Mouse (Mus musculus): ENCODE results near the gene Rab6b. TPM values are rescaled to one million over a fixed set of nuclear protein-coding genes. Genes with fewer than 3 reads are reported as not detected.

Rab6b gene
- polyA plus RNA-seq, 1 experiment from 2014 or later: 5.5 TPM

DNA sequence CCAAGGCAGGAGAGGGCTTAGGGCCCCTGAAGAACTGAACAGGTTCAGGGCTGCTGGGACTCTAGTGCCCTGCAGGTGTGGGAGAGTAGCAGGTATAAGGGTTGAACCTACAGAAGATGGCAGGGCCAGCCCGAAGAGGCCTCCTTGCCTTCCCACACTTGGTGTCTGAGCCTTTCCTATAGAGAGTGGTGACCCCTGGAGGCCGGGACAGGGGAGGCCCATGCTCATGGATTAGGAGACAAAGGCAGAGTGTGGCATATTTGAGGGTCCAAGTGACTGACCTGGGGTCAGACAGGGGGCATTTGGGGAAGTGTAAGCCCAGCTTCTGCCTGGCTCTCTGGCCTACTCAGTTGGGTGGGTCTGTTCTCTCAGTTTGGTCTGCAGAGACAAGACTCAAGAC lies 8.6 kb downstream of the Rab6b start:
- H3K4me2 ChIP-seq (ENCODE audit: low read depth, low read length): no peak overlapping the region
- H3K4me1 ChIP-seq (ENCODE audit: control insufficient read depth, insufficient read depth, low read length): no peaks in the 10 kb centered on the region
- H3K27ac ChIP-seq (ENCODE audit: low read length): no peak overlapping the region
- no peaks in the 10 kb centered on the region for H3K36me3 ChIP-seq (ENCODE audit: control insufficient read depth, insufficient read depth, low read length)
- no peak overlapping the region for H3K9ac ChIP-seq (ENCODE audit: low read length)
- H3K27me3 ChIP-seq (ENCODE audit: control insufficient read depth, insufficient read depth, low read length): no peaks in the 10 kb centered on the region
- H3K4me3 ChIP-seq (replicated peaks; ENCODE audit: low read length): no peak overlapping the region
- ATAC-seq (ENCODE audit: insufficient read depth, low FRiP score): no peak
- no peaks in the 10 kb centered on the region for H3K9me3 ChIP-seq (replicated peaks; ENCODE audit: control insufficient read depth, low read length)
- 43% methylated on average over 2 of the region's 2 CpGs for WGBS

DNA sequence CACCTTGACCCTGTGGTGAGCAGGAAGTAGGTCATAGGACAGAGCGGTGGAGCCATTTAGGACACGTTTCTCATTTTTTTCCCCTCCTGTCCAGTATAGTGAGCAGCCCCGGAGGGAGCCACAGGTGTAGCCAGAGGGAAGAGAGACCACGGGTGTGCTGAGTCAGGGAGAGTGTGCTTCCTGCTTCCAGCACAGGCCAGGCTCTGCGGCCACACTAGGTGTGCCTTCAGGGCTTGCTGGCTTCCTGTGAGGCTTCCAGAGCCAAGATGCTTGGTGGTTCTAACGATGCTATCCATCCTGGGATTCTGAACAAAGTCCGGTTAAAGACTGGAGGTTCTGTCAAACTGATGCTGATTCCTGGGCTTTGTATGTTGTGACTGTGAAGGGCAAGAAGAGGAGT lies 10.0 kb downstream of the Rab6b start:
- Histone ChIP-seq H3K4me3 (replicated peaks; ENCODE audit: low read length) (no peak overlapping the region), H3K9ac (ENCODE audit: low read length) (no peak overlapping the region), H3K36me3 (ENCODE audit: control insufficient read depth, insufficient read depth, low read length) (no peaks in the 10 kb centered on the region), H3K4me2 (ENCODE audit: low read depth, low read length) (no peak overlapping the region), H3K9me3 (replicated peaks; ENCODE audit: control insufficient read depth, low read length) (no peaks in the 10 kb centered on the region), H3K27me3 (ENCODE audit: control insufficient read depth, insufficient read depth, low read length) (no peaks in the 10 kb centered on the region), H3K4me1 (ENCODE audit: control insufficient read depth, insufficient read depth, low read length) (no peaks in the 10 kb centered on the region), H3K27ac (ENCODE audit: low read length) (no peak overlapping the region)
- WGBS: 77% methylated on average over 7 of the region's 7 CpGs
- ATAC-seq (ENCODE audit: insufficient read depth, low FRiP score): no peak

- 91% methylated on average over 4 of the region's 4 CpGs for WGBS
- H3K9ac ChIP-seq (ENCODE audit: low read length): no peak overlapping the region
- H3K27me3 ChIP-seq (ENCODE audit: control insufficient read depth, insufficient read depth, low read length): no peaks in the 10 kb centered on the region
- no peak overlapping the region for H3K4me2 ChIP-seq (ENCODE audit: low read depth, low read length)
- H3K9me3 ChIP-seq (replicated peaks; ENCODE audit: control insufficient read depth, low read length): no peaks in the 10 kb centered on the region
- no peaks in the 10 kb centered on the region for H3K4me1 ChIP-seq (ENCODE audit: control insufficient read depth, insufficient read depth, low read length)
- no peaks in the 10 kb centered on the region for H3K36me3 ChIP-seq (ENCODE audit: control insufficient read depth, insufficient read depth, low read length)
- no peak overlapping the region for H3K27ac ChIP-seq (ENCODE audit: low read length)
- no peak overlapping the region for H3K4me3 ChIP-seq (replicated peaks; ENCODE audit: low read length)
- no peak for ATAC-seq (ENCODE audit: insufficient read depth, low FRiP score)
Observed at GRCm38 (mm10) chr9:103124746-103125145, 13.2 kb downstream of the Rab6b start.

- ATAC-seq (ENCODE audit: insufficient read depth, low FRiP score): no peak
Observed at GRCm38 (mm10) chr9:103133493-103134124, 22.0 kb downstream of the Rab6b start.

DNA sequence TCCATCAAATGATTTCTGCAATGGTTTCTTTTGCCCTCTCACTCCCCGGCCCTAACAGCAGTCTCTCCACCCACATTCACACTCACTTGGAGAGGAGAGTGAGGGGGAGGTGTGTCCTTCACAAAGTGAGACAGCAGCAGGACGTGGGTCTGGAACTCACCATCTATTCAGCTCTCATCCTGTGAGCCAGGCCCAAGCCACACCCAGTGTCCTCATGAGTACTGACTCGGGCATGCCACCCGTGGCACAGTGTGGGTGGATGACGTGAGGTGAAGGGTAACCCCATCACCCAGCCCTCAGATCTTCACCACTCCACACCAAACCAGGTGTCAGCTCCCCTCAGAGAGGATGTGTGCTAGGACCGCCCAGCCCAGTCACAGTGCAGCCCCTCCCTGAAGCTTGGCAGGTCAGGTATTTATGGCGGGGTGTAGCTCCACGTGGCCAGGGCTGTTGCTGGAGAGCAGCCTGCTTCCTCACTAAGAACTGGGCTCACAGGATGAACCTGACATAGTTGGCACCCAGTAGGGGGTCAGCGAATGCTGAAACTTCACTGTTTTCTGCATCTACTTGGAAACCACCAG lies 23.0 kb downstream of the Rab6b start:
- Histone ChIP-seq H3K27me3 (ENCODE audit: control insufficient read depth, insufficient read depth, low read length) (no peaks in the 10 kb centered on the region), H3K4me1 (ENCODE audit: control insufficient read depth, insufficient read depth, low read length) (no peaks in the 10 kb centered on the region), H3K27ac (ENCODE audit: low read length) (no peak overlapping the region), H3K36me3 (ENCODE audit: control insufficient read depth, insufficient read depth, low read length) (no peaks in the 10 kb centered on the region), H3K9ac (ENCODE audit: low read length) (no peak overlapping the region), H3K4me3 (replicated peaks; ENCODE audit: low read length) (no peak overlapping the region), H3K4me2 (ENCODE audit: low read depth, low read length) (no peak overlapping the region), H3K9me3 (replicated peaks; ENCODE audit: control insufficient read depth, low read length) (no peaks in the 10 kb centered on the region)
- WGBS: 46% methylated on average over 9 of the region's 9 CpGs
- ATAC-seq (ENCODE audit: insufficient read depth, low FRiP score): peak; percentile 34

More at GRCm38 (mm10) chr9:103133493-103134124, 22.0 kb downstream of the Rab6b start:
- Histone ChIP-seq H3K36me3 (ENCODE audit: control insufficient read depth, insufficient read depth, low read length) (no peaks in the 10 kb centered on the region), H3K4me3 (replicated peaks; ENCODE audit: low read length) (no peak overlapping the region), H3K9ac (ENCODE audit: low read length) (no peak overlapping the region), H3K27me3 (ENCODE audit: control insufficient read depth, insufficient read depth, low read length) (no peaks in the 10 kb centered on the region), H3K4me2 (ENCODE audit: low read depth, low read length) (no peak overlapping the region), H3K4me1 (ENCODE audit: control insufficient read depth, insufficient read depth, low read length) (no peaks in the 10 kb centered on the region), H3K27ac (ENCODE audit: low read length) (no peak overlapping the region), H3K9me3 (replicated peaks; ENCODE audit: control insufficient read depth, low read length) (no peaks in the 10 kb centered on the region)
- 55% methylated on average over 6 of the region's 6 CpGs for WGBS

DNA sequence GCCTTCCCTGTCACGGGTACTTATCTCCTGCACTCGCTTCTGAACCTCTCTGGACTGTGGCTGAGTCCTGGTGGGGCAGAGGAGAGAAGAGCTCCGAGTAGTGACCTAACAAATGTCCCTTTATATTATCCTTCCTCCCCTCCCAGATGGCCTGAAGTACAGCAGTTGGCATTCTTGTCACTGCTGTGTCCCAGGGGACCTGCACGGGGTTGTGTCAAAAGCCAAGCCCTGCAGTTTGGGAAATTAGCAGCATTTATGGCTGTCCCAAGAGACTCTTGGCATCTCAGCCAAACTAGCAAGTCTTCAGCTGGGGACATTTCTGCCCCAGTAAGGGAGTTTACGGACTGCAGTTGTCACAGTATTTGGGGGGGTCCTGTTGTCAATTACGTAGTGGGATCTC lies 27.9 kb downstream of the Rab6b start:
- Histone ChIP-seq H3K27me3 (ENCODE audit: control insufficient read depth, insufficient read depth, low read length) (no peaks in the 10 kb centered on the region), H3K27ac (ENCODE audit: low read length) (no peak overlapping the region), H3K9me3 (replicated peaks; ENCODE audit: control insufficient read depth, low read length) (no peaks in the 10 kb centered on the region), H3K9ac (ENCODE audit: low read length) (no peak overlapping the region), H3K4me1 (ENCODE audit: control insufficient read depth, insufficient read depth, low read length) (no peaks in the 10 kb centered on the region), H3K4me2 (ENCODE audit: low read depth, low read length) (no peak overlapping the region), H3K4me3 (replicated peaks; ENCODE audit: low read length) (no peak overlapping the region), H3K36me3 (ENCODE audit: control insufficient read depth, insufficient read depth, low read length) (no peaks in the 10 kb centered on the region)
- no peak for ATAC-seq (ENCODE audit: insufficient read depth, low FRiP score)
- 80% methylated on average over 6 of the region's 6 CpGs for WGBS

- Histone ChIP-seq H3K4me3 (replicated peaks; ENCODE audit: low read length) (no peak overlapping the region), H3K36me3 (ENCODE audit: control insufficient read depth, insufficient read depth, low read length) (no peaks in the 10 kb centered on the region), H3K4me2 (ENCODE audit: low read depth, low read length) (no peak overlapping the region), H3K27ac (ENCODE audit: low read length) (no peak overlapping the region), H3K27me3 (ENCODE audit: control insufficient read depth, insufficient read depth, low read length) (no peaks in the 10 kb centered on the region), H3K4me1 (ENCODE audit: control insufficient read depth, insufficient read depth, low read length) (no peaks in the 10 kb centered on the region), H3K9ac (ENCODE audit: low read length) (no peak overlapping the region), H3K9me3 (replicated peaks; ENCODE audit: control insufficient read depth, low read length) (no peaks in the 10 kb centered on the region)
- 86% methylated on average over 6 of the region's 6 CpGs for WGBS
- ATAC-seq (ENCODE audit: insufficient read depth, low FRiP score): no peak
Observed at GRCm38 (mm10) chr9:103140384-103140783, 28.8 kb downstream of the Rab6b start.

GRCm38 (mm10) chr9:103141266-103141665 lies 29.7 kb downstream of the Rab6b start:
- 80% methylated on average over 7 of the region's 7 CpGs for WGBS
- H3K27ac ChIP-seq (ENCODE audit: low read length): no peak overlapping the region
- H3K4me2 ChIP-seq (ENCODE audit: low read depth, low read length): no peak overlapping the region
- no peak overlapping the region for H3K9ac ChIP-seq (ENCODE audit: low read length)
- no peaks in the 10 kb centered on the region for H3K27me3 ChIP-seq (ENCODE audit: control insufficient read depth, insufficient read depth, low read length)
- no peaks in the 10 kb centered on the region for H3K36me3 ChIP-seq (ENCODE audit: control insufficient read depth, insufficient read depth, low read length)
- H3K4me3 ChIP-seq (replicated peaks; ENCODE audit: low read length): no peak overlapping the region
- H3K9me3 ChIP-seq (replicated peaks; ENCODE audit: control insufficient read depth, low read length): no peaks in the 10 kb centered on the region
- no peaks in the 10 kb centered on the region for H3K4me1 ChIP-seq (ENCODE audit: control insufficient read depth, insufficient read depth, low read length)
- no peak for ATAC-seq (ENCODE audit: insufficient read depth, low FRiP score)

- Histone ChIP-seq H3K4me1 (ENCODE audit: control insufficient read depth, insufficient read depth, low read length) (no peaks in the 10 kb centered on the region), H3K27me3 (ENCODE audit: control insufficient read depth, insufficient read depth, low read length) (no peaks in the 10 kb centered on the region), H3K4me3 (replicated peaks; ENCODE audit: low read length) (no peak overlapping the region), H3K4me2 (ENCODE audit: low read depth, low read length) (no peak overlapping the region), H3K27ac (ENCODE audit: low read length) (no peak overlapping the region), H3K9me3 (replicated peaks; ENCODE audit: control insufficient read depth, low read length) (no peaks in the 10 kb centered on the region), H3K9ac (ENCODE audit: low read length) (no peak overlapping the region), H3K36me3 (ENCODE audit: control insufficient read depth, insufficient read depth, low read length) (no peaks in the 10 kb centered on the region)
- 37% methylated on average over 4 of the region's 4 CpGs for WGBS
- ATAC-seq (ENCODE audit: insufficient read depth, low FRiP score): no peak; the same call in 1 of the 2 replicates
Observed at GRCm38 (mm10) chr9:103143881-103144280, 32.3 kb downstream of the Rab6b start.
